Mouse (Mus musculus) effector memory CD4-positive, alpha-beta T cell, adult 7 months (primary cell): ENCODE measurements around the gene Cfhr1. TPM values are rescaled to one million over a fixed set of nuclear protein-coding genes. Genes with fewer than 3 reads are reported as not detected.

Experiments
- polyA plus RNA-seq: library from polyadenylated mRNA; unstranded; fragments of 100-300 nt; shearing (Covaris generic); gene quantifications from one replicate; pipeline ENCODE4 v1.2.1, GENCODE M21; 2017

The Cfhr1 gene
- polyA plus RNA-seq, result 0.21 TPM

DNA sequence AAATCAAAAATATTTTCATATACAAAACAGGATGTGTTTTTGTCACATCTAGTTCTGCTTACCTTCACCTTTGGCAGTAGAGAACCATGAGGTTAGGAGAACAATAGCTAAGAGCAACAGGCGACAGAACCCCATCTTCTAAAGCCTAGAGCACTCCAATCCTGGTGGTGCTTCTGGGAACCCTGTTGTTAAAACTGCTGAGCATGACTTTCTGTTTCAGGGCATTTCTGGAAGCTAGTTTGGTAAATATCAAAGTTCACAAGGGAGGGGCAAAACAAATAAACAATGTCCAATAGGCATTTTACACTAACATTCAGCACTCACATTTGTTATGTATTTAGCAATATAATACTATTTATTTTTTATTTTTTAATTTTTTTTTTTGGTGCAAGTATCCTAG is at the start of gene Cfhr1:
Gene Cfhr1, minus strand, starts transcription at position 249 of the 400 bp plus-strand sequence.

DNA sequence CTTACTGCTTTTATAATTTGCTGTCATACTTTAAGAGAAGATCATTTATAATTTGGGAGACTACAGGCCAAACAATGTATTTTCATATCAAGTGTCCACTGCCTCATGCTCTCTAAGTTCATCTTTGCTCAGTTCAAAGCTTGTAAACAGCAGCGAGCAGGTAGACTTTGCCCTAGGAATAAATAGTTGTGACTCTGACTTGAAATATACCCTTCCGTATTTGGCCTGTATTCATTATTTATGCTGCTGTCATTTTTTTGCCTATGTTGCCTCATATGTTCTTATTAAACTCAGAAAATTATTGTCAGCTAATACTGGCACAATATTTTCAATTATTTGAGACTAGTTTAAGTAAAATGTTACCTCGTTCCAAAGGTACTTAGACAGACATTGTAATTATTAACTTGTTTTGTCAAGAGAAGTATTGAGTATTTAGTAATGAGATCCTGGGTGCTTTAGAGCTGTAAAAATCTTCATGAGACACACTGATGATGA is 58.8 kb downstream of the Cfhr1 start, which contains the start of gene F13b:
Gene F13b, plus strand, starts transcription at position 445 of the 495 bp plus-strand sequence.

Other genes starting within 250 kb of the Cfhr1 start
- not detected for gene Crb1, start 183.2 kb downstream of the Cfhr1 start, polyA plus RNA-seq
- 18.7 TPM for gene Zbtb41, start 138.0 kb downstream of the Cfhr1 start, polyA plus RNA-seq
- 0.78 TPM for gene Aspm, start 105.5 kb downstream of the Cfhr1 start, polyA plus RNA-seq
- gene F13b, start 58.6 kb downstream of the Cfhr1 start, polyA plus RNA-seq, result 0.27 TPM
- gene Gm4788, start 221.0 kb upstream of the Cfhr1 start, polyA plus RNA-seq, result not detected